Mouse (Mus musculus) cerebellum, adult 9-11 months (tissue): ENCODE results near the gene Fam217a.
"Not testable (repeated sequence)": the region's sequence is repeated elsewhere in the genome, so short reads cannot be mapped to it uniquely, and the experiment has no call there.

Experiments used
- DNase-seq: peaks from one replicate; pipeline ENCODE4 v3.0.0; 2022

Gene Fam217a

DNA sequence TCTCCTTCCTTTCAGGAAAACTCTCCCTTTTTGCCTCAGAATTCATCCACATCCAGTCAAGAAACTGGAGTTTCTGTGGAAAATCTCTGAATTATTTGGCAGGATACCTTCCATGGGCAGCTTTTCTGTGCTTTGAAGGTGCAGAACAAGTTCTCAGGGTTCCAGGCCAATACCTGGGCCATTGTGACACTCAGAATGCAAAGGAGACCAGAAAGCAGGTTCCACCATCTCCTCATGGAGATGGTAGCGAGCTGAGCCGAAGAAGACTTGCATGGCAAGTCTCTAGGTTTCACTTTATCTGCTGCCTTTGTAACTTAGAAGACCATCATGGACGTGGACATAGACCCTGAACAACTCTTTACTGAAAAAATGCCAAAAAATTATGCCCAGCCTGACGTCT is at the start of gene Fam217a, which contains the start of gene 4933417A18Rik:
Gene Fam217a (minus strand): TSS at position 101 of the 400 bp plus-strand sequence.
Gene 4933417A18Rik (plus strand): TSS at position 200 of the 400 bp plus-strand sequence.
- DNase-seq: no peak

DNA sequence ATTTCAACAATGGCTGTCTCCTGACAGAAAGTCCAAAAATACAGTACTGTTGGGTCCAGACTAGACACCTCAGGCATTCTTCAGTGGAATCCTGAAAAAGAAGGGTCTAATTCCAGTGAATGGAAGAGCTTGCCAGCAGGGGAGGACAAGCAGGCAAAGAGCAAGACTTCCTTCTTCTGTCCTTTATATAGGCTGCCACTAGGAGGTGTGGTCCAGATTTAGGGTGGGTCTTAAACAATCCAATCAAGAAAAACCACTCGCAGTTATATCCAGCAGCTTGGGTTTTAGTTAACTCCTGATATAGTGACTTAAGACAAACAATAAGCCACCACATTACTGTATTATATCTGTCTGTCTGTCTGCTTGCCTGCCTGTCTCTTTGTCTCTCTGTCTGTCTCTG is 49.7 kb upstream of the Fam217a start:
- no peak for DNase-seq

DNA sequence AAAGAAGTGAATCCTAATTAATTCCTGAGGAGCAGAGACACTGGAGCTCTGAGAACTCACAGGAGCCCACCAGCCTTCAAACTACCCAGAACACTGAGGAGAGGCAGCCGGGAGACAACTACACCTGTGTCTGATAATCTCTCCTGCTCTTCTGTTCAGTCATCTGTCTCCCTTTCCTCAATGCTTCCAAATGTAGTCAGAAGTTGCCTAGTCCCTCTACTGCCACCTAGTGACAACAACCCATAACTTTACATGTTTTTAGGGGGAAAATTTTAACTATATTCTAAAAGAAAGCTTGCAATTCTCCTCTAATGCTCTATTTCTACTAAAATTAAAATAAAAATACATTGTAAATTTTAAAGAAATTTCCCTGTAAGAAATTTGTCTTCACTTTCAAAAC is 49.0 kb upstream of the Fam217a start:
- no peak for DNase-seq

DNA sequence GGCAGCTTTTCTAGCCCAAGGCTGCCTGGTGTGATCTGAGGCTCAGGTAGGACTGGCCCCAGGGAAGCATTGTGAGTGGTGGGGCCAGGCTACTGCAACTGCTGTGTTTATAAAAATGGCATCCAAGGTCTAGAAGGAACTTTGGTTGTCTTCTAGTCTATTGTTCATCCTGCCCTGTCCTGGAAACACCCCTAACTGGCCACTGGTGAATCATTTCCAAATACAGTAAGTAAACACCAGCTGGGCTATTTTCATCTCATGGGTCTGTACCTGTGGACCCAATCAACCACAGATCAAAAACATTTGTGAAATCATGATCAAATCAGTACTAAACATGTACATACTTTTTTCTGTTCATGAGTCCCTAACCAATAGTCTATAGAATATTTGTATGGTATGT is 48.3 kb upstream of the Fam217a start:
- DNase-seq: not testable (repeated sequence)

DNA sequence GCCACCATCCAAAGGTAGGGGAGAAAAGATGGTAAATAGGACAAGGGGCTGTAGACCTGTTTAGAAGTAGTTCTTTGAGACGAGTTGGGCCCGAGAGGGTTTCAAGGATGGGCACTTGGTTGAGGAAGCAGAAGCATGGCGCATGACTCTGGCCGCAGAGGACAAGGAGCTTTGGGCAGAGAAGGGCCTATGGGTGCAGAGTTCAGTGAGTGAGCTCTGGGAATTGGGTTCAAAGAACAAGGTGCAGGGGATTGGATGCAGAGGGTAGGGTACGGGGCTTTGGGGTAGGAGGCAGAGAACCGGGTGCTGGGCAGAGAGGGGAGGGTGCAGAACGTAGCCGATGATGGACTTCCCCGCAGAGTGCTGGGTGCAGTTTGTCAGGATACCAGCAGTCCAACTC is 41.5 kb upstream of the Fam217a start:
- DNase-seq: not testable (repeated sequence)

DNA sequence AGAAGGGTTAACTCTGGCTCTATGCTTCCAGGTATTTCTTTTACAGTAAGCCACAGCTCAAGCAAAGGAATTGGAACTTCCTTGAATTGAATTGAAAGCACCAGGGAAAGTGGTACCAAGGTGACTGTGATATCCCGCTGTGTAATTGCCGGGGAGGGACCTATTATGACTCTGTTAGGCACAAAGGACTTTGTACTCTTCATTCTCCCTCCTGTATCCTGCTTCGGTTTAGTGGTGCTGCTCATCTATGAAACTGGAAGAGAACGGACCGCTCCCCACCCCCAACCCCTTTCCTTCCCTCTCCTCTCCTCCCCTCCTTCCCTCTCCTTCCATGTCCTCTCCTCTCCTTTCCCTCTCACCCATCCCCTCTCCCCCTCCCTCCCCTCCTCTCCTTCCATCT is 40.8 kb upstream of the Fam217a start:
- no peak for DNase-seq

DNA sequence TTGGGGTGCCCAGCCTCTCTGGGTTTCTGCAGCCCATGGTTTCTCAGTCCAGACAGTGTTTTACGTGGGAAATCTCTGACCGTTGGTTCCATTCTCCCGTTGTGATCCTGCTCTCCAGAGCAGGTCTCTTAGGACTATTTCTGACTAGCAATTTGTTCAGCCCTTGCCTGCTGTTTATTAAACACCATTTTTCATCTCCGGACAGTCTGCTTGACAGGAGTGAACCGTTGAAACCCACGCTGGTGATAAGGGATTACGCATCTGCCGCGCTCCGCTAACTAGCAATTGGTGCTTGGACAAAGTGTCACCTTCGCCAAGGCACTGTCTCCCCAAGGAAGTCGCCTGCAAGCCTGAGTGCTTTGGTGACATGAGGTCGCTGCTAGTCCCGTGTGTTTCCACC is 40.3 kb upstream of the Fam217a start:
- no peak for DNase-seq

DNA sequence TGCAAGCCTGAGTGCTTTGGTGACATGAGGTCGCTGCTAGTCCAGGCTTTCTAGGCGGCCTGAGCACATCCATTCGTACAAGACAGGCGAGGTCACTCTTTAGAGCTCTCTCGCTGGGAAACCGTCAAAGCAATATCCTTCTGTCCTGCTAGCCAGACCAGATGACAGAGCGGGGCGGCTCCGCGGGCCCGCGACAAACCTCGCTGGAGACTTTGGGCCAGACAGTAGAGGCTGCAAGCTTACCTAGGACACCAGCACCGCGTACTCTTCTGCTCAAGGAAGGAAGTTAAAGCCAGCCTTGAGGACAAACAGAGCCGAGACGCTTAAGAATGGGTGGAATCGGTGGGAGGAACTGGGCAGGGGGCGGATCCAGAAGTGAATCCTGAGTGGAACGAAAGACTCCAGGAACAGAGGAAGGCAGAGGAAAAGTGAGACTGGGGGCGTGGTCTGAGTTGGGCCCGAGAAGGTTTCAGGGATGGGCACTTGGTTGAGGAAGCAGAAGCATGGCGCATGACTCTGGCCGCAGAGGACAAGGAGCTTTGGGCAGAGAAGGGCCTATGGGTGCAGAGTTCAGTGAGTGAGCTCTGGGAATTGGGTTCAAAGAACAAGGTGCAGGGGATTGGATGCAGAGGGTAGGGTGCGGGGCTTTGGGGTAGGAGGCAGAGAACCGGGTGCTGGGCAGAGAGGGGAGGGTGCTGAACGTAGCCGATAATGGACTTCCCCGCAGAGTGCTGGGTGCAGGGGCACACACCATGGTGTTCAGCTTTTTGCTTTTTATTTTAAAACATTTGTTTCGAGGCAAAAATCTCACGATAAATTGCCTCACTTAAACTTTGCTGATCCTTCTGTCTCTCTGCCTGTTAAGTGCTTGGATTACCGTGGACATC is 39.6 kb upstream of the Fam217a start, which contains the start of gene Eci3:
Gene Eci3 (minus strand): TSS at position 300 of the 887 bp plus-strand sequence.
- no peak for DNase-seq

DNA sequence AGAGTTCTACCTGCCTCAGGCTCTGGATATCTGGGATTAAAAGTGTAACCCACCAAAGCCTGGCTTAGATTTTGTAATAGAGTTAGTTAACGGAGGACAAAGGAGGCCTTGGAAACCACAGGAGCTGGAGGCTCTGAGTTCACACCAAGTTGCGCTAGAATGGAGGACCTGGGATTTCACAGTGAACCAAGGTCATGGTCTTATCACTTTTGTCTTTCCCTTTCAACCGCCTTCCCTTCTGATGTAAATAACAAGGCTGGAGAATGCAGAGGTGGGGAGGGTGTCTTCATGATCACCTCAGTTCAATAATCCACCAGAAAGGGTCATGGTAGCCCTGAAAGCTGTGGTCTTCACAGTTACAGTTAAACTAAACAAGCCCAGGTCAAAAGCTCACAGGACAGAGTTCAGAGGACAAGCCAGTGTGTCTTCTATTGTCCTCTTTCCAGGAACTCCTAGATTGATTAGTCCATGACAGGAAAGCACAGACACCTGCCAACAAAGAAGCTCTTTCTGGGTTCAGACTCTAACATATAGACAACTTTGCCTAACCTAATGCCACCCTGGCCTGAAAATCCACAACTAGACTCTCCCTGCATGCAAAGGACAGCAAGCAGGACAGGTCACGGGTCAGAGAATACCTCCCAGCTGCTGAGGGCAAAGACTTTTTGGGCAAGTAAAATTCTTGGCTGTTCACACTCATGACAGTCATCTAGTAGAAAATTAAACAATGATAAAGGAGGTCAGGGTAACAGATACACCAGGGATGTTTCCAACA is 37.1 kb upstream of the Fam217a start:
- no peak for DNase-seq

DNA sequence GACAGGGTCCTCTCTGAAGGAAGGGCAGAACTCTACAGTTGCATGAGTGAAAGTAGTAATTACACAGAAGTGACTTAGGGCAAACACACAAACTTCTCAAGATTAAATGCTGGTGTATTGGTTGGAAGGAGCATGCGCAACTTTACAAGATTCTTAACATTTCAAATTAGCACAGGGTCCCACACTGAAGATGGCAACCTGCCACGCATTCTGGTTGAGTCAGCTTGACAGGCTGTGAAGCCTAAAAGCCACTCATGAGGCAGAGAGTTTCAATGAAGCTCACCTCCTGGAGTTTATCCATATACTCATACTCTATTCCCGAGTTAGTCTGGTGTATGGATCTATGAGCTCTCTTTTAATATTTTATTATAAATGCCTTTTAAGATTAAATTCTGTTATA is 34.0 kb upstream of the Fam217a start:
- DNase-seq: not testable (repeated sequence)

DNA sequence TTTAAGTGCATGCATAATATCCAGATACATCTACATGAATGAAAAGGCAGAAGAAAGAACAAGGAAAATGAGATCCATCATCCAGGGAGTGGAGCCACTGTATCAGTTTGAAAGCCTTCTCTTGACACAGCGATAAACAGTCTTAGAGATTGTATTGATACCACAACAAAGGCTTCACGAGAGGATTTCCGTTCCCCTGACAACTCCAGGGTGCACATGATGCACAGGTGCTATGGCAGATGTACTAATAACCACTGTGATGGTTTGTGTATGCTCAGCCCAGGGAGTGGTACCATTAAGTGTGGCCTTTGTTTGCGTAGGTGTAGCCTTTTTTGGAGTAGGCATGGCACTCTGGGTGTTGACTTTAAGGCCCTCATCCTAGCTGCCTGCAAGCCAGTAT is 32.8 kb upstream of the Fam217a start:
- DNase-seq: no peak

DNA sequence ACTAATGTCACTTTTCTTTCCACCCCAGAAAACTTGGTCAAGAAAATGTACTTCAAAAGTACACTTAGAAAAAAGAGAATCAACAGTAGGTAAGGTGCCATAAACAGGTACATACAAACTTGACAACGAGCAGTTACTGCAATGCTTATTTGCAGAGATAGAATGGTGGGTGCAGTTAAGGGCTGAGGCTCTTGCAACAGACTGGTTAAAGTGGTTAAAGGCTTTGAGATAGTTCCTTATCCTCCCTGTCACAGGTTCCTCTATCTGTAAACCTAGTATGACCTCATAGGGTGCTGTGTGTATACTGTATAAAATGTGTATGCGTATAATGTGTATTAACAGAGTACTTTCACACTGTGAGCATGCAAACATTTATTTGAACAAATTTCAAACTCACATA is 27.3 kb upstream of the Fam217a start:
- DNase-seq: not testable (repeated sequence)

DNA sequence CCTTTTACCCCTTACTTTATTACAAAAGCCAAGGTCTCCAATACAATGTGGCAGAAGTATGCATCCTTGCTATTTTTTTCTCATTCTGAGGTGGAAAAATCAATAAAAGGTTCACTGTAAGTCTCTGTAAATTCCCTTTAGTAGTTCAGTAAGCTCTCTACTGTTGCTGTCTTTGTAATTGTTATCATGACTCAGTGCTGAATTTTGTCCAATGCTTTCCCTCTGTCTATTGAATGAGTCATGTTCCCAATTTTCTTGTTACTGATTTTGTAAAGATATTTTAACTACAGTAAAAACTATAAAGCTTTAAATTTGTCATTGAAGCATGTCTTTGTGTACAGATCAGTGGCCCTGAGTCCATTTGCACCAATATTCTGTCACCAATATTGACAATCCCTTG is 18.3 kb upstream of the Fam217a start:
- DNase-seq: no peak

DNA sequence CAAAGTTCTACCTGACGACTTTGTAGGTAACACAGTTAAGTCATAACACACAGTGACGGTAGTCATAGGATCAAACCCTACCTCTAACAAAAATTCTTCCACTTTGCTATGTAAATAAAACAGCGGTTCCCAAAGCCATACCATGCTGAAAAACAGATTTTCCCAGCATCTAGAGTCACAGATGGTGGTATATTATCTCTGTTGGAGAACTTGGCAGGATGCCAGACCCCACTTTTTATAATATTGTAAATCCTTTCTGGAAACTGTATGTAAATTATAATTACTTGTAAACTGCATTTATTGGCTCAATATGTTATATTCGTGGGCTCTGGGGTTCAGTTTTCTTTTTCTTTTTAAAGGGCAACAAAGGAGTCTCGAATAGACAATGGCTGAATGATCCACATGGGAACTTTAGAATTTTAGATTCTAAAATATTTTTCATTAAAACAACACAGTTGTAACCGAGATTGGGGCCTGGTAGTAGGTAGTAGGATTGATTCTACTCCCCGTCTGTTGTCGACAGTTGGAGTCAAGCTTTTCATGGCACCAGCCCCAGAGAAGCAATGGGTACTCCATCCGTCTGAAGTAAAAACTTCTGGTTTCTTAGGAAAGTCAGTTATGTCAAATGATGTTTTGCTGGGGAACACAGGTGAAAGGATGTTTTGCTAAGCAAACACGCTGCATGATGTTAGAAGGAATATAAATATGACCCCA is 11.0 kb upstream of the Fam217a start:
- DNase-seq: no peak

DNA sequence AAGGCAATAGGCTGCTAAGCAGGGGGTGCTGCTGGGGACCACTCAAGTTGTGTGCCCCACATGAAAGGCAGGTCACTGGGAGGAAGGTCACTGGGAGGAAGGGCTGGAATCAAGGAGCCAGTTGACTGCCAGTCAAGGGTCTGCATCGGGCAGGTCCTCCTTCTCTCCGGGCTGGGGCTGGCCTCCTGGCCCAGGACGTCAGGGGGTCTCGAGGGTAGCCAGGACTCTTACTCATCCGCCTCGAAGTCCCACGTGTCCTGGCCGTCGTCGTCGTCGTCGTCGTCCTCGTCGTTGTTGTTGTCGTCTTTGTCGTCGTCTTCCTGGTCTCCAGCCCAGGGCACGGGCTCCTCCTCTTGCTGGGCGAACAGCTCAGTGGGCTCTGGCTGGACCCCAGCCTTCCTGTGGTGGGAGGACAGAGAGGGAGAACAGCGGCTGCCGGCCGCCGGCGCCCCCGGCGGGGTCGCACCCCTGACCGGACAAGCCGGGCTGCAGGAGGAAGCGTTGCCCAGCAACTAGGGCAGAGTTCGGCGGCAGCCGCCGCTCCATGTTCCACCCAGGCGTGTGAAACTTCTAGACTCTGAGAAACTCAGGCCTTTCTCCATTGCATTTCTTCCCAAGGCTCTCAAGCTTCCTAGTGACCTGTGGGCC is 7.5 kb downstream of the Fam217a start:
- no peak for DNase-seq

DNA sequence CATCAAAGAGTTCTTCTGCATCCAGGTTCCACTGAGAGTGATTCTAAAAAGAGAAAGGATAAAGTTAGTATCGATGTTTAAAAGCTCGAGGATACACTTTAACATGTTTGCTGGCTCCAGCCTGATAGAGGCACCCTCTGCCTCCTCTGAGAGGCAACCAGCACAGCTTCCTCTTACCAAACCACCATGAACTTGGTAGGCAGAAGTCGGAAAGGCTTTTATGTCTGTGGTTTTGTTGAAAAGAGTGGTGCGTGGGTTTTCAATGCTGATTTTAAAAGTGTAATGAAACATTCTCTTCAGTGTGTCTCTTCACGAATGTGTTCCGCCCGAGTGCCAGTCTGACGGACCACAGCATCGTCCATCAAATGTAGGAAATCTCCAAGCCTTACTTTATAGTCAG is 9.5 kb downstream of the Fam217a start:
- no peak for DNase-seq

DNA sequence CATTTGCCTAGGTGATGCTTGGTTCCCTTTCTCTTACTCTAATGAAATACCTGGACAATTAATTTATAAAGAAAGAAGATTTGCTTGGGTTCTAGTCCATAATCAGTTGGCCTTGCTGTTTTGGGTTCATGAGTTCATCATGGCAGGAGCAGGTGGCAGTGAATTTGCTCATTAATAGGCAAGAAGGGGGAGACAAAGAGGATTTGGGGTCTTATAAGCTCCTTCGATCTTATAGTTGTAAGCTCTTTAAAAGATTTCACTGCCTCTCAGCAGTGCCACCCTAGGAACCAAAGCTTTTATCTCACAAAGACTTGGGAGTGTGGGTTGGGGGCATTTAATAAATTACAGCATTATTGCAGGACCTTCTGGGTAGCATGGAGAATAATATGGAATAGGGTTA is 31.2 kb downstream of the Fam217a start:
- no peak for DNase-seq

DNA sequence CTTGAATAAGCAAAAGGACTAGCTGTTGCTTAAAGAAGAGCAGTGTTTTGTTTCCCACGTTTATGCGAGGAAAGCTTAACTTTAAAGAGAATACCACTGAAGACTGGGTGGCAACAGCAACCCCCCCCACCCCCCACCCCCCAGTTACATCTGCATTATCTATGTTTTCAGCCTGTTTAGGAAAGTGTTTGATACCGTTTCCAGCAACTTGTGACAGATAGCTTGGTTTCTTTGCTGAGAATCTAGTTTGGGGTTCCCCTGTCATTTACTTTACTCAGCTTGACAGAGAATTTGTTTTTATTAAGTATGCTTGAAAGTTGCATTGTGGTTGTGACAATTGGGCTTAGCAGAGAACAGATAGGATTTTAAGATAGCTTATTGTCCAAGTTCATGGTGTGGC is 47.6 kb downstream of the Fam217a start:
- no peak for DNase-seq

DNA sequence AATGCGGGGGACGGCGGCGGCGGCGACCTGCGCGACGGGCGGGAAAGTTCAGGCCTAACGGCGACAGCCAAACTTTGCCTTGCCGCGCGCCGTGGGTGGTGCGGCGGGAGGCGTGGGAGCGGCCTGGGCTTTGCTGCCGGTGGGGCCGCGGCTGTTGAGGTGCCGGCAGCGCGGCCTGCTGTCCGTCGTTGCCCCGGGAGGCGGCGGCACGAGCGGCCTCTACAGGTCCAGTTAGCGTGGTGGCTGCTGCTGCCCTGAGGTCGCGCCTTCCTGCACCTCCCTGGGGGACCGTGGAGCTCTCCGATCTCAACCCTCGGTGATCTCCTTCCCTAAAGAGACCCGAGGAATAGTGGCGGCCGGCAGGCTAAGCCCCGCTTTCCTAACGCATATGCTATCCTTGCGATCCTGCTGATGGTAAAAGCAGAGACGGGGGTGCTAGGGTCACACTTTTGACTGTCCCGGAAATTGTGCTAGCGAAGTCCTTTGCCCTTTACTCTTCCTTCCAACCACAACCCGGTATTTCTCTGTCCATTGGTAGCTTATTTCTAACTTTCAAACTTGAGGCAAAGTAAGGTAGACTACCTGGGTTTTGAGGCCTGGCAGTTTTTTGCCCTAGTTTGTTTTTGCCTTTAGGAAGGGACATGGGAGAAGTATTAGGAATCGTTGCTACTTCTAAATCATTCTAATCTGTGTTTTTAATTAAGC is 48.2 kb downstream of the Fam217a start:
- DNase-seq: no peak

DNA sequence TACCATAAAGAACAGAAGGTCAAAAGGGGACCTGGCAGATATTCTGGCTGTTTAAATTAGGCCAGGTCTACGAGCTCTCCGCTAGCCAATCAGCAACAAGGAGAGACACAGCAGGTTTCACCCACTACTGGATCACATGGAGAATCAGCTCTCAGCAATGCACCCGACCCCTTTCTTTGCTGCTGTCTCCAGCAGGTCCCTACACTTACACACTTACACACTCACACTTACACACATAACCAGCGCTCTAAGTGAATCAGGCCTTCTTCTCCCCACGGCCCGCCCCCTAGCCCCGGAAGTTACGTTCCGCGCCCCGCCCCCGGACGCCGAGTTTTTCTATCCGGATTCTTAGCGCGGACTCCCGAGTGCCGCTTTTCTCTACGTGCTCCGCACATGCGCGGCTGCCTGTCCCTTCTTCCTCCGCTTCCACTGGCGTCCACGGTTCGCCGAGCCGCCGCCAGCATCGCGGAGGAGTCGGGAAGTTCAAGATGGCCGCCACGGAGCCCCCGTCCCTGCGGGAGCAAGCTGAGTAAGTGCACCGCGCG is 48.9 kb downstream of the Fam217a start, which contains the start of gene Prpf4b:
Gene Prpf4b (plus strand): TSS at position 137 of the 545 bp plus-strand sequence.
- peak; percentile 93 for DNase-seq

DNA sequence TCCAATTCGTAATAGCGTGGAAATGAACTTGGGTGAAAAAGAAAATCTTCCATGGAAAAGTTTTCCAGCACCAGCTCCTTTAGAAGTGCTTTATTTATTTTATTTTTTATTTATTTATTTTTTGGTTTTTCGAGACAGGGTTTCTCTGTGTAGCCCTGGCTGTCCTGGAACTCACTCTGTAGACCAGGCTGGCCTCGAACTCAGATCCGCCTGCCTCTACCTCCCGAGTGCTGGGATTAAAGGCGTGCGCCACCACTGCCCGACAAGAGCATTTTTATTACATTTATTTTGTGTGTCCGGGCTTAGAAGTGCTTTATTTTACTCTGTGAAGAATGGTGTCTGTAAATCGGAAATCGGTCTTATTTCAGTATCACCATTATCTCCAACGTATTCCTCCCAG is 49.4 kb downstream of the Fam217a start:
- DNase-seq: peak; percentile 65
